Mouse (Mus musculus) ZHBTc4 (cell line): ENCODE data around the gene Rbm3.
"Not testable (repeated sequence)": the region's sequence is repeated elsewhere in the genome, so short reads cannot be mapped to it uniquely, and the experiment has no call there.

Experiments
- DNase-seq: peaks from one replicate; pipeline ENCODE4 v3.0.0-alpha.2; 2011; ENCODE audit warnings: low read depth, low spot score

Rbm3 gene

GRCm38 (mm10) chrX:8131393-8131792, 14.3 kb downstream of the Rbm3 start:
- no peak for DNase-seq

- peak; percentile 60 for DNase-seq
Observed at GRCm38 (mm10) chrX:8125235-8125634, 20.4 kb downstream of the Rbm3 start.

- no peak for DNase-seq
Observed at GRCm38 (mm10) chrX:8123821-8124470, 21.7 kb downstream of the Rbm3 start.

- no peak for DNase-seq
Observed at GRCm38 (mm10) chrX:8117264-8117663, 28.4 kb downstream of the Rbm3 start.

GRCm38 (mm10) chrX:8115275-8115674, 30.4 kb downstream of the Rbm3 start:
- no peak for DNase-seq

- DNase-seq = no peak
Observed at GRCm38 (mm10) chrX:8105019-8105418, 40.7 kb downstream of the Rbm3 start.

- DNase-seq = no peak
Observed at GRCm38 (mm10) chrX:8102213-8102668, 43.4 kb downstream of the Rbm3 start.

GRCm38 (mm10) chrX:8101017-8101416, 44.7 kb downstream of the Rbm3 start:
- peak; percentile 88 for DNase-seq

GRCm38 (mm10) chrX:8099435-8099834, 46.2 kb downstream of the Rbm3 start:
- DNase-seq = no peak

- DNase-seq = peak; percentile 97
Observed at GRCm38 (mm10) chrX:8096787-8097242, 48.9 kb downstream of the Rbm3 start.

- not testable (repeated sequence) for DNase-seq
Observed at GRCm38 (mm10) chrX:8096068-8096786, 49.5 kb downstream of the Rbm3 start.

GRCm38 (mm10) chrX:8095546-8095945, 50.1 kb downstream of the Rbm3 start:
- no peak for DNase-seq

GRCm38 (mm10) chrX:8090954-8091347, 54.7 kb downstream of the Rbm3 start:
- DNase-seq = not testable (repeated sequence)

- no peak for DNase-seq
Observed at GRCm38 (mm10) chrX:8090346-8090953, 55.2 kb downstream of the Rbm3 start, which contains the start of gene Was. Was (minus strand) TSS chrX:8090498.

GRCm38 (mm10) chrX:8089746-8090145, 55.9 kb downstream of the Rbm3 start:
- DNase-seq = no peak
